In genomic region chr2:158322845-158323244, GRCm38 (mm10) we compare ENCODE assay signal across 23 mouse cellular contexts. TPM values are rescaled to one million over a fixed set of nuclear protein-coding genes. Genes with fewer than 3 reads are reported as not detected.
DNase-seq lines count a peak whose midpoint lies in the region; ATAC-seq and TF ChIP-seq lines count a peak whose summit lies in the region.
"Had no signal": no experiment of that assay in that cellular context is flagged by ENCODE, and none has a peak within 500 bp of the region (broad histone marks: within the 10 kb centered on the region; RNA-seq: fewer than 3 reads in every experiment).

No protein-coding gene starts in this region.

- no peak for TF ChIP-seq CTCF in spleen, adult 2 months (IDR thresholded peaks at IDR 0.05; ENCODE audit: extremely low read depth, insufficient read depth, insufficient read length, insufficient replicate concordance)

- H3K4me1 ChIP-seq in spleen, adult 2 months (ENCODE audit: control insufficient read depth, insufficient read depth, insufficient read length) = no peaks in the 10 kb centered on the region
- H3K4me1 ChIP-seq: embryonic facial prominence, embryonic 15.5 days; limb, embryonic 15.5 days; liver, embryonic 15.5 days had no signal

- no peak overlapping the region for H3K4me3 ChIP-seq in spleen, adult 2 months (ENCODE audit: extremely low read depth, insufficient read depth, insufficient read length)
- H3K4me3 ChIP-seq: embryonic facial prominence, embryonic 15.5 days; layer of hippocampus, adult 2 months; limb, embryonic 15.5 days; liver, embryonic 15.5 days had no signal

- 11% methylated on average over 3 of the region's 3 CpGs for WGBS in spleen, adult 2 months

- TF ChIP-seq POLR2A in spleen, adult 2 months (IDR thresholded peaks at IDR 0.05; ENCODE audit: low read depth, low read length) = no peak

- H3K36me3 ChIP-seq in spleen, adult 2 months (ENCODE audit: control insufficient read depth, insufficient read depth, low read length) = no peaks in the 10 kb centered on the region
- H3K36me3 ChIP-seq: embryonic facial prominence, embryonic 15.5 days; limb, embryonic 15.5 days had no signal

- H3K27me3 ChIP-seq in spleen, adult 2 months (ENCODE audit: control insufficient read depth, insufficient read depth, low read length) = no peaks in the 10 kb centered on the region
- H3K27me3 ChIP-seq: embryonic facial prominence, embryonic 15.5 days; limb, embryonic 15.5 days; liver, embryonic 15.5 days had no signal

- peak in 1 of 2 experiments; percentile 34 for DNase-seq in spleen, adult 2 months (ENCODE audit: low read depth in 1 of 2, low spot score in 2 of 2)
- no peak for DNase-seq in spleen, postnatal 36 days (ENCODE audit: low spot score in 2 of 2)
- peak; percentile 21 for DNase-seq in thymus, postnatal 4 days
- no peak for DNase-seq in adrenal gland, postnatal 10 days
- DNase-seq in gastrocnemius, adult 18-20 months (ENCODE audit: low spot score) = no peak
- DNase-seq in heart, adult 9 months (ENCODE audit: low spot score in 2 of 2) = no peak
- DNase-seq: adrenal gland, postnatal 14 days; cerebellum, adult 18-20 months; cerebellum, postnatal 25 days; forebrain, postnatal 0 days; gastrocnemius, postnatal 10 days; kidney, adult 2 months; kidney, postnatal 10 days; layer of hippocampus, postnatal 36 days; lung, postnatal 10 days; right cerebral cortex, adult 18-20 months had no signal

- peak overlapping the region; percentile 78 for H3K27ac ChIP-seq in spleen, adult 2 months (ENCODE audit: insufficient read depth, low read length)
- H3K27ac ChIP-seq: embryonic facial prominence, embryonic 15.5 days; layer of hippocampus, adult 2 months; limb, embryonic 15.5 days; liver, embryonic 15.5 days had no signal

- ATAC-seq in activated CD4-positive, CD25-positive, alpha-beta regulatory T cell, adult 4 months = peak; percentile 87
- ATAC-seq in megakaryocyte, adult 5-6 weeks (ENCODE audit: poor library complexity, severe bottlenecking) = peak; percentile 81
- ATAC-seq: forebrain, postnatal 0 days; midbrain, embryonic 16.5 days had no signal

RNA-seq across cellular contexts. Expression of gene Lbp, which starts 16.6 kb away (rescaled TPM):
- polyA plus RNA-seq in spleen, adult 2 months (2012; rRNA removed) = 3.3 and 4.1 TPM in 2 replicates
- under 1 TPM; 0.37 to 0.41 TPM for polyA plus RNA-seq in activated CD4-positive, CD25-positive, alpha-beta regulatory T cell, adult 4 months (2017; shearing (Covaris generic))
- 31.2 and 40.4 TPM in 2 replicates for total RNA-seq in megakaryocyte, adult 5-6 weeks (2015)
- 80.4 and 95.8 TPM in 2 replicates for total RNA-seq in megakaryocyte, adult 5-6 weeks (2017)
- 10 to 100 TPM; 33.3 to 70.2 TPM for total RNA-seq in adrenal gland, postnatal 10 days (2021)
- 1 to 10 TPM; 5.7 to 6.0 TPM for total RNA-seq in gastrocnemius, adult 18-20 months (2021)

RNA-seq across cellular contexts. Expression of gene Snhg11, which starts 52.6 kb away (rescaled TPM):
- polyA plus RNA-seq in spleen, adult 2 months (2012; rRNA removed) = 0.04 and 0.11 TPM in 2 replicates
- polyA plus RNA-seq in activated CD4-positive, CD25-positive, alpha-beta regulatory T cell, adult 4 months (2017; shearing (Covaris generic)) = under 1 TPM in 1 of 2 experiments, not detected in 1; 0.11 TPM
- total RNA-seq in megakaryocyte, adult 5-6 weeks (2015) = not detected in 2 replicates
- 0.08 TPM in 1 of 2 replicates, not detected in the other for total RNA-seq in megakaryocyte, adult 5-6 weeks (2017)
- 10 to 100 TPM in 1 of 2 experiments, 1 to 10 TPM in 1; 3.6 to 15.0 TPM for total RNA-seq in adrenal gland, postnatal 10 days (2021)
- under 1 TPM; 0.16 to 0.28 TPM for total RNA-seq in gastrocnemius, adult 18-20 months (2021)

Comparison
In these comparisons a context has a peak if more than half of its experiments do, and no peak if none do; other contexts are left out.
1. RNA of gene Lbp, which starts 16.6 kb away (total RNA-seq): 31.2 to 95.8 TPM in megakaryocyte, adult 5-6 weeks and 33.3 to 70.2 TPM in adrenal gland, postnatal 10 days; 5.7 to 6.0 TPM in gastrocnemius, adult 18-20 months; every median in the first group is over 4 times any median in the second.